In the genomic region with DNA sequence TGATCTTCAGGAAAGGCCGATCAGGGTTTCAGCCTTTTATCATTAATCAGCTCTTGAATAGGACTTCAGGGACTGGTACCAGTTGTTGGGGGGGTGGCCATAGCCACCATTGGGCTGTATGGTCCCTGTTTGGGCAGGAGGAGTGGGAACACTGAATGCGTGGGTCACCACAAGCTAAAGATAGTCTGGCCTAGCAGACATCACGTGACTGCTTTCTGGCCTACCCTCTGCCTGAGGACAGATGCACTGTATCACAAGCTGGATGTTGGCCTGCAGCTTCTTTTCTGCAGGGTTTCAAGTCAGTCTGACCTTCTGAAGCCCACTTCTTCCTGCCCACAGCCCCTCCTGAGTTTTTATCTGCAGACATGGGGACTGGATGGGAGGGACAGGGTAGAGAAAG, we compare ENCODE assay signal across 13 mouse cellular contexts. TPM values are rescaled to one million over a fixed set of nuclear protein-coding genes. Genes with fewer than 3 reads are reported as not detected.
A peak's percentile ranks its signal among the peaks of the same experiment; 100 is the strongest.
DNase-seq lines count a peak whose midpoint lies in the region; ATAC-seq and TF ChIP-seq lines count a peak whose summit lies in the region.
"Had no signal": no experiment of that assay in that cellular context is flagged by ENCODE, and none has a peak within 500 bp of the region (broad histone marks: within the 10 kb centered on the region; RNA-seq: fewer than 3 reads in every experiment).

No protein-coding gene starts in this region.

- intact Hi-C loops in heart, postnatal 25 days (cut with DNase I) = no loop called here

- no peak overlapping the region for H3K9ac ChIP-seq in stomach, embryonic 14.5 days (replicated peaks; ENCODE audit: low read depth, low read length)
- H3K9ac ChIP-seq in stomach, postnatal 0 days (ENCODE audit: low read length) = no peak overlapping the region
- no peak overlapping the region for H3K9ac ChIP-seq in forebrain, embryonic 11.5 days (ENCODE audit: low read length)
- H3K9ac ChIP-seq: limb, embryonic 15.5 days had no signal

- peak; percentile 67 for DNase-seq in gastrocnemius, adult 18-20 months (ENCODE audit: low spot score)
- DNase-seq in gastrocnemius, postnatal 4 days (ENCODE audit: low spot score in 2 of 2) = no peak
- DNase-seq in stomach, postnatal 0 days (ENCODE audit: low spot score) = no peak
- peak; percentile 31 for DNase-seq in heart, postnatal 25 days (ENCODE audit: low spot score)
- DNase-seq in skeletal muscle tissue, adult 2 months (ENCODE audit: low read depth, low spot score) = peak; percentile 70
- no peak for DNase-seq in forebrain, embryonic 11.5 days (ENCODE audit: low spot score)
- DNase-seq in urinary bladder, adult 18-20 months (ENCODE audit: low spot score in 2 of 2) = no peak
- DNase-seq: adrenal gland, postnatal 14 days; cerebellum, adult 9-11 months had no signal

- peaks cover 19% of the 10 kb centered on the region; the same call in 1 of the 2 replicates for H3K4me1 ChIP-seq in stomach, embryonic 14.5 days (ENCODE audit: control insufficient read depth, insufficient read depth, low read length)
- peaks cover 8% of the 10 kb centered on the region; the same call in 1 of the 2 replicates for H3K4me1 ChIP-seq in stomach, postnatal 0 days (replicated peaks; ENCODE audit: control insufficient read depth, insufficient read depth)
- no peaks in the 10 kb centered on the region for H3K4me1 ChIP-seq in forebrain, embryonic 11.5 days (replicated peaks; ENCODE audit: control insufficient read depth, insufficient read depth, low read length)

- no peak overlapping the region for H3K27ac ChIP-seq in stomach, embryonic 14.5 days (ENCODE audit: low read length)
- H3K27ac ChIP-seq in stomach, postnatal 0 days (replicated peaks) = no peak overlapping the region
- no peak overlapping the region for H3K27ac ChIP-seq in forebrain, embryonic 11.5 days (ENCODE audit: low read depth, low read length)
- H3K27ac ChIP-seq: limb, embryonic 15.5 days had no signal

- 75% methylated on average over 3 of the region's 3 CpGs for WGBS in stomach, embryonic 14.5 days
- WGBS in stomach, postnatal 0 days = 60% methylated on average over 3 of the region's 3 CpGs
- 76% methylated on average over 3 of the region's 3 CpGs for WGBS in forebrain, embryonic 11.5 days

- H3K27me3 ChIP-seq in stomach, embryonic 14.5 days (ENCODE audit: control insufficient read depth, insufficient read depth, low read length) = no peaks in the 10 kb centered on the region
- no peaks in the 10 kb centered on the region for H3K27me3 ChIP-seq in stomach, postnatal 0 days (ENCODE audit: control insufficient read depth, insufficient read depth, low read length)
- no peaks in the 10 kb centered on the region for H3K27me3 ChIP-seq in forebrain, embryonic 11.5 days (ENCODE audit: control insufficient read depth, insufficient read depth, low read length)
- H3K27me3 ChIP-seq: limb, embryonic 15.5 days had no signal

- H3K36me3 ChIP-seq in stomach, embryonic 14.5 days (ENCODE audit: control insufficient read depth, insufficient read depth, low read length) = no peaks in the 10 kb centered on the region
- no peaks in the 10 kb centered on the region for H3K36me3 ChIP-seq in stomach, postnatal 0 days (ENCODE audit: control insufficient read depth, insufficient read depth, low read length)
- H3K36me3 ChIP-seq in forebrain, embryonic 11.5 days (ENCODE audit: control insufficient read depth, insufficient read depth, low read length) = no peaks in the 10 kb centered on the region
- H3K36me3 ChIP-seq: limb, embryonic 15.5 days had no signal

- no peaks in the 10 kb centered on the region for H3K9me3 ChIP-seq in stomach, embryonic 14.5 days (ENCODE audit: control insufficient read depth, low read depth, low read length)
- H3K9me3 ChIP-seq in stomach, postnatal 0 days (ENCODE audit: control insufficient read depth, low read length) = no peaks in the 10 kb centered on the region
- H3K9me3 ChIP-seq in forebrain, embryonic 11.5 days (ENCODE audit: control insufficient read depth, low read length) = no peaks in the 10 kb centered on the region
- H3K9me3 ChIP-seq: limb, embryonic 15.5 days had no signal

- TF ChIP-seq EP300 in stomach, postnatal 0 days (optimal IDR thresholded peaks at IDR 0.05) = no peak

- ATAC-seq in stomach, embryonic 14.5 days (ENCODE audit: insufficient number of reproducible peaks, insufficient read depth, low FRiP score, low read depth) = 0 out of 2 replicates have a peak, but pooled peaks have one; percentile 14
- no peak for ATAC-seq in stomach, postnatal 0 days (ENCODE audit: low FRiP score, low TSS enrichment)
- no peak for ATAC-seq in forebrain, embryonic 11.5 days (replicated peaks; ENCODE audit: low FRiP score)
- ATAC-seq: midbrain, embryonic 16.5 days had no signal

- H3K4me2 ChIP-seq in stomach, embryonic 14.5 days (replicated peaks; ENCODE audit: low read depth, low read length) = no peak overlapping the region
- no peak overlapping the region for H3K4me2 ChIP-seq in stomach, postnatal 0 days (replicated peaks; ENCODE audit: low read depth)
- no peak overlapping the region for H3K4me2 ChIP-seq in forebrain, embryonic 11.5 days (ENCODE audit: low read depth, low read length, severe bottlenecking)
- H3K4me2 ChIP-seq: limb, embryonic 15.5 days had no signal

- TF ChIP-seq CTCF in stomach, postnatal 0 days (IDR thresholded peaks at IDR 0.05; ENCODE audit: low read depth) = no peak

- H3K4me3 ChIP-seq in stomach, embryonic 14.5 days (ENCODE audit: low read depth, low read length) = no peak overlapping the region
- no peak overlapping the region for H3K4me3 ChIP-seq in stomach, postnatal 0 days (ENCODE audit: low read depth, low read length)
- H3K4me3 ChIP-seq in forebrain, embryonic 11.5 days (ENCODE audit: low read depth, low read length) = no peak overlapping the region
- H3K4me3 ChIP-seq: limb, embryonic 15.5 days had no signal

RNA-seq across cellular contexts. Expression of a gene that starts 24.8 kb away (rescaled TPM):
- 10 to 100 TPM; 97.6 to 98.8 TPM for total RNA-seq in gastrocnemius, adult 18-20 months (2021)
- total RNA-seq in gastrocnemius, postnatal 4 days (2021) = 10 to 100 TPM; 92.7 to 95.0 TPM
- polyA plus RNA-seq in stomach, embryonic 14.5 days (2014; fragmentation: Nextera tagmentation; extraction: Ambion mirVana) = 23.9 and 24.1 TPM in 2 replicates
- 11.6 and 12.8 TPM in 2 replicates for polyA plus RNA-seq in stomach, postnatal 0 days (2015; fragmentation: Nextera tagmentation; extraction: Ambion mirVana)
- total RNA-seq in heart, postnatal 25 days (2021) = 10 to 100 TPM; 52.1 to 53.0 TPM
- polyA plus RNA-seq in forebrain, embryonic 11.5 days (2014; fragmentation: Nextera tagmentation; extraction: Ambion mirVana) = 20.5 and 22.3 TPM in 2 replicates

RNA-seq across cellular contexts. Expression of a gene that starts 59.3 kb away (rescaled TPM):
- total RNA-seq in gastrocnemius, adult 18-20 months (2021) = not detected
- total RNA-seq in gastrocnemius, postnatal 4 days (2021) = not detected
- not detected in 2 replicates for polyA plus RNA-seq in stomach, embryonic 14.5 days (2014; fragmentation: Nextera tagmentation; extraction: Ambion mirVana)
- polyA plus RNA-seq in stomach, postnatal 0 days (2015; fragmentation: Nextera tagmentation; extraction: Ambion mirVana) = not detected in 2 replicates
- not detected for total RNA-seq in heart, postnatal 25 days (2021)
- polyA plus RNA-seq in forebrain, embryonic 11.5 days (2014; fragmentation: Nextera tagmentation; extraction: Ambion mirVana) = not detected in 2 replicates
- total RNA-seq: gastrocnemius, postnatal 36 days had no signal
- polyA plus RNA-seq: limb, embryonic 15.5 days had no signal

Comparison
In these comparisons a context has a peak if more than half of its experiments do, and no peak if none do; other contexts are left out.
1. DNase-seq: peak in gastrocnemius, adult 18-20 months (single experiment), heart, postnatal 25 days (single experiment) and skeletal muscle tissue, adult 2 months (single experiment); none in gastrocnemius, postnatal 4 days (0 of 2), stomach, postnatal 0 days (single experiment), forebrain, embryonic 11.5 days (single experiment) and urinary bladder, adult 18-20 months (0 of 2).